7 mouse cellular contexts compared by ENCODE assay signal in the genomic region with DNA sequence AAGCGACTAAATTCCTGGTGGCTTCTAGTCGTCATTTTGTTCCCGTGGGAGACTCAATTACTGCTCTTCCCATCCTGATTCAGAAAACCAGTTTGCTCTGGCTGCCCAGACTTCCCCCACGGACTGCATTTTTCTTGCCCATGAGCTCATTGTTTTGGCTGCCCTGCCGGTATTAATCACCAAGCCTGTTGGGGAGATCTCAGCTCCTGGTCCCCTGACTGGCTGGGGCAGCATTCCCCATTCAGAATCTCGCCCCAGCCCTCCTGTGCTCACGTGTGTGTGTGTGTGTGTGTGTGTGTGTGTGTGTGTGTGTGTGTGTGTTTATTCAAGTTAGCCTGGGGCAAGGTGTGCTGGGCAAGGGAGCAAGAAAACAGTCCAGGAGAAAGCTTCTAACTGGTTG. TPM values are rescaled to one million over a fixed set of nuclear protein-coding genes. Genes with fewer than 3 reads are reported as not detected.
DNase-seq lines count a peak whose midpoint lies in the region; ATAC-seq lines count a peak whose summit lies in the region.

No protein-coding gene starts in this region.

- peak; percentile 84 for DNase-seq in urinary bladder, postnatal 14 days (ENCODE audit: low spot score)
- no peak for DNase-seq in urinary bladder, postnatal 25 days (ENCODE audit: low spot score)
- peak; percentile 57 for DNase-seq in embryo, embryonic 10.5 days (ENCODE audit: low spot score)
- DNase-seq in kidney, postnatal 14 days, result peak; percentile 82
- DNase-seq in B cell, adult 2 months, result no peak

- H3K27ac ChIP-seq in heart, embryonic 16.5 days (ENCODE audit: low read length), result peak overlapping the region; percentile 95
- H3K27ac ChIP-seq in macrophage, result peak overlapping the region; percentile 84

- H3K4me1 ChIP-seq in heart, embryonic 16.5 days (ENCODE audit: control insufficient read depth, insufficient read depth, low read length), result peaks cover 68% of the 10 kb centered on the region

- 8% methylated on average over 7 of the region's 7 CpGs for WGBS in heart, embryonic 16.5 days
- WGBS in macrophage (ENCODE audit: missing documents), result 33% methylated on average over 6 of the region's 7 CpGs

- H3K9ac ChIP-seq in heart, embryonic 16.5 days (ENCODE audit: low read length), result peak overlapping the region; percentile 66

- peak; percentile 47; the same call in 1 of the 2 replicates for ATAC-seq in heart, embryonic 16.5 days (replicated peaks; ENCODE audit: extremely low read depth, insufficient read depth, low FRiP score)

- H3K27me3 ChIP-seq in heart, embryonic 16.5 days (ENCODE audit: control insufficient read depth, insufficient read depth, low read length), result no peaks in the 10 kb centered on the region

- H3K9me3 ChIP-seq in heart, embryonic 16.5 days (replicated peaks; ENCODE audit: control insufficient read depth, low read length), result no peaks in the 10 kb centered on the region

- peak overlapping the region; percentile 22 for H3K4me3 ChIP-seq in heart, embryonic 16.5 days (ENCODE audit: low read length)
- H3K4me3 ChIP-seq in macrophage (ENCODE audit: inconsistent target), result no peak overlapping the region

- H3K4me2 ChIP-seq in heart, embryonic 16.5 days (ENCODE audit: low read depth, low read length), result peak overlapping the region; percentile 49

- peaks cover 22% of the 10 kb centered on the region for H3K36me3 ChIP-seq in heart, embryonic 16.5 days (ENCODE audit: control insufficient read depth, insufficient read depth)
- H3K36me3 ChIP-seq in macrophage (ENCODE audit: inconsistent target), result no peaks in the 10 kb centered on the region

- H3K79me2 ChIP-seq in macrophage (ENCODE audit: inconsistent target), result peaks cover 88% of the 10 kb centered on the region

RNA-seq across cellular contexts. Expression of gene Mcl1, which starts 9.4 kb away (rescaled TPM):
- 31.9 and 38.3 TPM in 2 replicates for polyA plus RNA-seq in heart, embryonic 16.5 days (2015; fragmentation: Nextera tagmentation; extraction: Ambion mirVana)
- total RNA-seq in macrophage (2018; cell fraction: chromatin; rRNA removed), result 1,000 to 10,000 TPM in 10 of 26 experiments, 100 to 1,000 TPM in 16; 471 to 2,042 (median 842) TPM
- 1,000 to 10,000 TPM in 4 of 26 experiments, 100 to 1,000 TPM in 22; 492 to 1,133 (median 611) TPM for total RNA-seq in macrophage (2018; cell fraction: cytosol; rRNA removed)
- total RNA-seq in macrophage (2018; cell fraction: nucleus; rRNA removed), result 1,000 to 10,000 TPM in 21 of 26 experiments, 100 to 1,000 TPM in 5; 701 to 2,394 (median 1,238) TPM
- 251 to 507 TPM (median 488 TPM) in 3 replicates for polyA plus RNA-seq in macrophage (2018)

RNA-seq across cellular contexts. Expression of gene Adamtsl4, which starts 19.7 kb away (rescaled TPM):
- 8.5 and 13.7 TPM in 2 replicates for polyA plus RNA-seq in heart, embryonic 16.5 days (2015; fragmentation: Nextera tagmentation; extraction: Ambion mirVana)
- total RNA-seq in macrophage (2018; cell fraction: chromatin; rRNA removed), result 1 to 10 TPM in 21 of 26 experiments, under 1 TPM in 5; 0.40 to 8.2 (median 3.2) TPM
- total RNA-seq in macrophage (2018; cell fraction: cytosol; rRNA removed), result 1 to 10 TPM in 13 of 26 experiments, under 1 TPM in 13; 0.22 to 4.1 (median 1.2) TPM
- 1 to 10 TPM in 21 of 26 experiments, under 1 TPM in 5; 0.21 to 9.6 (median 2.3) TPM for total RNA-seq in macrophage (2018; cell fraction: nucleus; rRNA removed)
- 0.38 to 3.1 TPM (median 1.9 TPM) in 3 replicates for polyA plus RNA-seq in macrophage (2018)

RNA-seq across cellular contexts. Expression of gene Ensa, which starts 43.2 kb away (rescaled TPM):
- 51.1 and 53.0 TPM in 2 replicates for polyA plus RNA-seq in heart, embryonic 16.5 days (2015; fragmentation: Nextera tagmentation; extraction: Ambion mirVana)
- 100 to 1,000 TPM; 114 to 467 (median 312) TPM for total RNA-seq in macrophage (2018; cell fraction: chromatin; rRNA removed)
- 100 to 1,000 TPM in 22 of 26 experiments, 10 to 100 TPM in 4; 85.2 to 121 (median 110) TPM for total RNA-seq in macrophage (2018; cell fraction: cytosol; rRNA removed)
- 100 to 1,000 TPM; 134 to 367 (median 267) TPM for total RNA-seq in macrophage (2018; cell fraction: nucleus; rRNA removed)
- 79.1 to 122 TPM (median 121 TPM) in 3 replicates for polyA plus RNA-seq in macrophage (2018)

Comparison
In these comparisons a context has a peak if more than half of its experiments do, and no peak if none do; other contexts are left out.
1. DNase-seq: peak in urinary bladder, postnatal 14 days (single experiment), embryo, embryonic 10.5 days (single experiment) and kidney, postnatal 14 days (single experiment); none in urinary bladder, postnatal 25 days (single experiment) and B cell, adult 2 months (0 of 2).